Mouse (Mus musculus) testis, adult 2 months (tissue): Measurements from ENCODE around the gene Pnmt.

Experiments used
- CTCF ChIP-seq: fragments of 200-500 bp; IDR thresholded peaks from 2 replicates; pipeline ENCODE4 v1.5.1; 2012; ENCODE audit warnings: low read depth, mild to moderate bottlenecking, inconsistent platforms, low read length, moderate library complexity; ENCODE audit not compliant: control insufficient read depth, insufficient read depth, insufficient replicate concordance
- POLR2A ChIP-seq: fragments of 200-500 bp; IDR thresholded peaks from 2 replicates; pipeline ENCODE4 v1.6.1; 2012; ENCODE audit warnings: low read depth, mild to moderate bottlenecking, inconsistent platforms, low read length, moderate library complexity; ENCODE audit not compliant: control insufficient read depth

GRCm38 (mm10) chr11:98381651-98382050 is 4.6 kb upstream of the Pnmt start:
- TF ChIP-seq POLR2A (no peak), CTCF (no peak)
